Mouse (Mus musculus) neural tube, embryonic 13.5 days (tissue): ENCODE measurements at regions not wholly inside any gene's neighbourhood (a gene's known extent, or its start where the extent isn't known, plus 50 kb on each side); places are given as distances from the start of the nearest gene placed in this dataset.

Source experiments
- ATAC-seq: fragments of 200-750 bp; cut with Nextera tagmentation; 2 replicates; pipeline ENCODE4 v1.8.0; 2017; ENCODE audit warnings: low read depth, mild to moderate bottlenecking, moderate TSS enrichment, moderate library complexity
- H3K27ac ChIP-seq: fragments of 300-500 bp; sonication (generic); replicated peaks from 2 replicates; pipeline ENCODE4 v1.5.1; 2015; ENCODE audit warnings: moderate library complexity, mild to moderate bottlenecking, inconsistent platforms
- H3K27me3 ChIP-seq: fragments of 300-500 bp; sonication (generic); 2 replicates; pipeline ENCODE4 v1.6.1; 2015; ENCODE audit warnings: mild to moderate bottlenecking, inconsistent platforms
- H3K36me3 ChIP-seq: fragments of 300-500 bp; sonication (generic); 2 replicates; pipeline ENCODE4 v1.6.1; 2015; ENCODE audit warnings: mild to moderate bottlenecking, inconsistent platforms
- H3K4me1 ChIP-seq: fragments of 300-500 bp; sonication (generic); replicated peaks from 2 replicates; pipeline ENCODE4 v1.6.1; 2015; ENCODE audit warnings: inconsistent platforms
- H3K4me2 ChIP-seq: fragments of 300-500 bp; sonication (generic); 2 replicates; pipeline ENCODE4 v1.6.1; 2015; ENCODE audit warnings: inconsistent platforms, mild to moderate bottlenecking, moderate library complexity
- H3K4me3 ChIP-seq: fragments of 300-500 bp; sonication (generic); 2 replicates; pipeline ENCODE4 v1.5.1; 2015; ENCODE audit warnings: mild to moderate bottlenecking, inconsistent platforms
- H3K9ac ChIP-seq: fragments of 300-500 bp; sonication (generic); 2 replicates; pipeline ENCODE4 v1.6.1; 2015; ENCODE audit warnings: moderate library complexity, mild to moderate bottlenecking, inconsistent platforms
- H3K9me3 ChIP-seq: fragments of 300-500 bp; sonication (generic); 2 replicates; pipeline ENCODE4 v1.6.1; 2016; ENCODE audit warnings: inconsistent platforms
- WGBS: fragments of 180-500 bp; shearing (Covaris S2); methylation state at CpG from one replicate; pipeline ENCODE4 v1.1.7; 2015; 5-methylcytosine and 5-hydroxymethylcytosine counted together

- Histone ChIP-seq H3K9ac (no peak overlapping the region), H3K9me3 (no peaks in the 10 kb centered on the region), H3K4me3 (no peak overlapping the region), H3K4me1 (no peaks in the 10 kb centered on the region), H3K36me3 (no peaks in the 10 kb centered on the region), H3K27ac (no peak overlapping the region), H3K4me2 (no peak overlapping the region), H3K27me3 (no peaks in the 10 kb centered on the region)
- 56% methylated on average over 4 of the region's 4 CpGs for WGBS
- no peak for ATAC-seq
These were observed 932.0 kb downstream of the Jrkl start for GRCm38 (mm10) chr9:12313517-12314075.

- Histone ChIP-seq H3K4me2 (no peak overlapping the region), H3K36me3 (no peaks in the 10 kb centered on the region), H3K27ac (no peak overlapping the region), H3K4me3 (no peak overlapping the region), H3K9me3 (no peaks in the 10 kb centered on the region), H3K9ac (no peak overlapping the region), H3K4me1 (no peaks in the 10 kb centered on the region), H3K27me3 (no peaks in the 10 kb centered on the region)
- 88% methylated on average over 1 of the region's 1 CpGs for WGBS
- no peak for ATAC-seq
These were observed 932.6 kb downstream of the Jrkl start for GRCm38 (mm10) chr9:12313027-12313426.
